Mouse (Mus musculus) monocyte, adult 2 months (primary cell): Measurements from ENCODE around the gene Cd5l.

Source experiments
- DNase-seq, 2 experiments: peaks; one replicate each; pipeline ENCODE4 v3.0.0; 2022; ENCODE audit warnings: low spot score in 2 of 2, low read depth in 1 of 2

Gene Cd5l

DNA sequence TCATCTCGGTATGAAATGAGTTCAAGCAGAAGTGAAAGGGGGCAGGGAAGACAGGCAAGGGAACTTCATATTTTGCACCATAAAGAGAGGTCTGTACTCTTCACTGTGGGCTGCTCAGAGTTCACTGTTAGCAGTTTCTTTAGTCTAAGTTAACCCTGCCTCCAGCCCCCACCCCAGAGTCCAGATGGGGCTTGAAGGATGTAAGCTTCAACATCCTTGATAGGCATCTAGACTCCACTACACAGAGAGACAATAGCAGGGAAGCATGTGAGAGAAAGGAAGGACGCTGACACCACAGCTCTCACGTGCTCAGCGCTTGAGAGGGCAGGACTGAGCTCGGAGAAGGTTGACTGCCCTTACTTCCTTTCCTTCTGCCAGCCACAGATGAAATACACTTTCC lies 43.6 kb downstream of the Cd5l start:
- DNase-seq = peak; percentile 9 to 17

DNA sequence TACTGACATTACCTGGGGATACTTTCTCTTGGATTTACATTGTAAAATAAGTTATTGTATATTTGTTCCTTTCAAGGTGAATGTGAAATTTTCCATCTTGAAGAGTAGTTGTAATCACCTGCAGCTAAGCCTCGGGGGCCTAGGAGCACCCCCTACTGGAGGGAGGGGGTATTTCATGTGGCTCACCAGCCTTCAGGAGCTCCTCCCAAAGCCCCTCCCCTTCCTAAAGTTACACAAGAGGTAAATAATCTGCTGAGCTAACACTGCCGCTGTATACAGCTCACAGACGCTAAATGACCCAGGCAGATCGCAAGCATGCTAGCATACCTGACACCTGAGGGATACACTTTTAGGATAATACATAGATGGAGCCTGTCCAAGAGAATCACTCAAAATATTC lies 50.5 kb downstream of the Cd5l start:
- peak; percentile 21 to 26 for DNase-seq

DNA sequence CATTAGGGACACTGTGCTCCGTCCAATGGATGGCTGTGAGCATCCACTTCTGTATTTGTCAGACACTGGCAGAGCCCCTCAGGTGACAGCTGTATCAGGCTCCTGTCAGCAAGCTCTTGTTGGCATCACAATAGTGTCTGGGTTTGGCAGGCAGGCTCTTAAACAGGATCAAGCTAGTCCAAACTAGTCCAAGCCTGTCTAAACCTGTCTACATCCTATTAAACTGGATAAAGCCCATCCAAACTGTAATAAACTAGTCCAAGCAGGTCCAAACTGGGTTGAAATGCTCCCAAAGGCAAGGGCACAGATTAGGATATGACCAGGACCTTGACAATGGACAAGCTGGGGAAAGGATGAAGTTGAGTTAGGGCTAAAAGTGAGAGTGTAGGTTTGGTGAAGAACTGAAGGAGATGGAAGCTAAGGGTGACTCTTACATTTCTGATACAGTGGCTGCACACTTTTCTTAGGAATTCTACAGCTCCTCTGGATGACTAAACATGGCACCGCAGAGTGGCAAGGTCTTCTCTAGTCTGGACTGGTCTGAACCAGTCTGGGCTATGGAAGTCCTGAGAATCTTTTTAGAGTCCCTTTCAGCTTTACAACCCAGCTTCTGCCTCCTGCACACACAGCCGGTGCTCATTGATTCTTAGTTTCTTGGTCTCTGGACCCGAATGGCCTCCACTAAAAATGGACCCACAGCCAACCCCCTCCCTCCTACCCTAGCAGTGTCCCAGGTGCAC lies 51.7 kb downstream of the Cd5l start:
- DNase-seq = no peak

DNA sequence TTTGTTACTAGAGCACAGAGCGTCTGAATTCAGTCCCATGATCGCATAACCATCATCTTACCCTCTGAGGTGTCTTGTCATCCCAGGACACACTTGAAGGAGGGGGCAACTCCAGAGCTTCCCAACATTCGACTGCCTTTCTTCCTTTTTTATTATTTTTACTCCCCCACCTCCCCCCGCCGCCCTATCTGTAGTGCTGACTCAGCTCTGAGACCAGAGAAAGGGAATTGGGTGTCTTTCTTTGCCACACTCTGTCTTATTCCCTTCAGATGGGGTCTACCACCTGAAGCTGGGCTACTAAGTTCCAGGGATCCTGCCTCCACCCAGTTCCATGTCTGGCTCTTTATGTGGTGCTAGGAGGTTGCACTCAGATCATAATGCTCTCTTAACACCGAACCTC lies 52.9 kb downstream of the Cd5l start:
- DNase-seq = no peak

DNA sequence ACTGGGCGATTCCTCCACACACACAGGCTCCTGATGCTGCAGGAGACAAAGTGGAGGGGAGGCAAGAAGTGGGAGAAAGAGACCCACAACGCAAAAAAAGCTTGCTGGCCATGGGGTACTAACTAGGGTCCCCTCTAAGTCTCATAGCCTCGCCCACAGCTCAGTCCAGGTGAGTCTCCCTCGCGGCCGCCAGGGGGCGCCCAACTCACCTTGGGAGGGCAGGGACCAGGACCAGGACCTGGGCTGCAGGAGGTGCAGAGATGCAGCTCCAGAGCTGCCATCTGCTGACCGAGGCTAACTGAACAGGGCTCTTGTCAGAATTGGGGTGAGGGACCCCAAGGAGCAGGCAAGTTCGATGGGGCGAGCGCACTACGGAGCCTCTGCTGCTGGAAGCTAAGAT lies 53.5 kb downstream of the Cd5l start:
- peak in 1 of 2 experiments; percentile 12 for DNase-seq

DNA sequence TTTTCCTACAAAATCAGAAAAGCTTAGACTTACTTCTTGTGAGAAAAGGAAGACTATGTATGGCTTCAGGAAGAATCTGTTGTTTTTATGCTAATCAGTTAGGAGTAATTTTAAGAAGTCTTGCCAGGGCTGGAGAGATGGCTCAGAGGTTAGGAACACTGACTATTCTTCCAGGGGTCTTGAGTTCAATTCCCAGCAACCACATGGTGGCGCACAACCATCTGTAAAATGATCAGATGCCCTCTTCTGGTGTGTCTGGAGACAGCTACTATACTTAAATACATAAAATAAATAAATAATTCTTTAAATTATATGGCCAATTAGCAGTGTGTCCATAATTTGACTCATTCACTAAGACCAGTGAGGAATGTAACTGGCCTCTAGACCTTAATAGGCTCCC lies 63.0 kb downstream of the Cd5l start:
- no peak for DNase-seq
